Comparison of ENCODE assay signal across 8 mouse cellular contexts in the genomic region with DNA sequence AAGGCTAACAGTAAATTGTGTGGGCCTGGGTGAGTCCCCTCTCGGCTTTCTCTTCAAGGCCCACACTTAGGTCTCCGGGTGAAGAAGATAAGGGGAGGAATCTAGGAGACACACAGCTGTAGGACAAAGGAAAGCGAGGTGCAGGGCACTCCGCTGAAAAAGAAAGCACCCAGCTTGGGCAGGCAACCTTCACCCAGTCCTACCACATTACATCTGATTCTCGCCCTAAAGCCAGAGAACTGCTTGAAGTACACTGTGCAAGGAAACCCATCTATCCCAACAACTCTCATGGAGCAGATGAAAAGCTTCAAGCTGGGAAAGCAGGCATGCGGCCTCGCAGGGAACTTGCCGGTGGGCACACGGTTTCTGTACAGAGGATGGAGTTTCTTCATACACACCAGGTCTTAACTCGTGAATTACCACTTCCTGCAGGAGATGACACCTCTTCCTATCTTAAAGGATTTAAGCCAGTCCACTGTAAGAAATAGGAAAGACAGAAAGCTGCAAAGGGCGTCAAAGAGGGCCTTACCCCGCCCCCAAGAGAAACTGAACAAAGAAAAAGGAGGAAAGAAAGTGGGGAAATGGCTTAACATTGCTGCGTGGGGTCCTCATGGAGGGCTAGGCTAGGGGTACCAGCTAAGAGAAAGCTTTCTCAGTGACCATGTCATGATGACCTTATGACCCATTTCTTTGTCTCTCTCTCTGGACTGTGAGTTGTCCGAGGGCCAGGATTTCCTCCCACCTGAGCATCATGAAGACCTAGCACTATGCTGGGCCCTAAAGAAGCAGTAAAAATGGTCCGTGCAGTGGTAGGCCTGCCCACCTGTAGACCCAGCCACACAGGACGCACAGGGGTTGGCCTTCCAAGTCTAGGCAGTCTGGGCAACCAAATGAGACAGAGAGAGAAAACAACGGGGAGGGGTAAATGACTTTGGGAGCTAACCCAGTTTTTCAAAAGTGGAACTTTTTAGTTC. TPM values are rescaled to one million over a fixed set of nuclear protein-coding genes. Genes with fewer than 3 reads are reported as not detected.
A peak's percentile ranks its signal among the peaks of the same experiment; 100 is the strongest.
DNase-seq lines count a peak whose midpoint lies in the region; ATAC-seq lines count a peak whose summit lies in the region.

No protein-coding gene starts in this region.

- H3K36me3 ChIP-seq in embryonic facial prominence, embryonic 13.5 days = no peaks in the 10 kb centered on the region
- no peaks in the 10 kb centered on the region for H3K36me3 ChIP-seq in hindbrain, embryonic 12.5 days
- H3K36me3 ChIP-seq in liver, embryonic 15.5 days (replicated peaks) = no peaks in the 10 kb centered on the region

- H3K9me3 ChIP-seq in embryonic facial prominence, embryonic 13.5 days = no peaks in the 10 kb centered on the region
- H3K9me3 ChIP-seq in hindbrain, embryonic 12.5 days (replicated peaks) = no peaks in the 10 kb centered on the region
- no peaks in the 10 kb centered on the region for H3K9me3 ChIP-seq in liver, embryonic 15.5 days (replicated peaks)

- intact Hi-C loops in gastrocnemius, postnatal 36 days (cut with DNase I) = loop anchor here (1.0 to 10.0 kb wide), 2 partner anchors 174 to 286 kb away; no protein-coding TSS in a partner anchor

- H3K27ac ChIP-seq in embryonic facial prominence, embryonic 13.5 days = peak overlapping the region; percentile 100
- H3K27ac ChIP-seq in hindbrain, embryonic 12.5 days = peak overlapping the region; percentile 100
- H3K27ac ChIP-seq in liver, embryonic 15.5 days (replicated peaks) = peak overlapping the region; percentile 61

- peak overlapping the region; percentile 85 for H3K4me3 ChIP-seq in embryonic facial prominence, embryonic 13.5 days
- peak overlapping the region; percentile 93 for H3K4me3 ChIP-seq in hindbrain, embryonic 12.5 days
- H3K4me3 ChIP-seq in liver, embryonic 15.5 days (replicated peaks) = peak overlapping the region; percentile 69

- ATAC-seq in embryonic facial prominence, embryonic 13.5 days (ENCODE audit: insufficient number of reproducible peaks, insufficient read depth, low FRiP score, low TSS enrichment, low read depth) = no peak
- peak; percentile 11; the same call in 1 of the 2 replicates for ATAC-seq in hindbrain, embryonic 12.5 days (ENCODE audit: low FRiP score)
- ATAC-seq in liver, embryonic 15.5 days (ENCODE audit: insufficient read depth) = no peak

- 50% methylated on average over 17 of the region's 17 CpGs for WGBS in embryonic facial prominence, embryonic 13.5 days
- 42% methylated on average over 17 of the region's 17 CpGs for WGBS in hindbrain, embryonic 12.5 days
- WGBS in liver, embryonic 15.5 days (ENCODE audit: insufficient replicate concordance) = 37% methylated on average over 17 of the region's 17 CpGs

- peak overlapping the region; percentile 78 for H3K9ac ChIP-seq in embryonic facial prominence, embryonic 13.5 days
- peak overlapping the region; percentile 99 for H3K9ac ChIP-seq in hindbrain, embryonic 12.5 days
- peak overlapping the region; percentile 61 for H3K9ac ChIP-seq in liver, embryonic 15.5 days

- H3K4me2 ChIP-seq in embryonic facial prominence, embryonic 13.5 days = peak overlapping the region; percentile 93
- H3K4me2 ChIP-seq in hindbrain, embryonic 12.5 days (replicated peaks) = peak overlapping the region; percentile 82
- H3K4me2 ChIP-seq in liver, embryonic 15.5 days = peak overlapping the region; percentile 88

- DNase-seq in ovary, postnatal 36 days (ENCODE audit: low spot score) = peak; percentile 30
- no peak for DNase-seq in ovary, adult 18-20 months (ENCODE audit: low spot score)
- no peak for DNase-seq in retina, postnatal 1 day
- no peak for DNase-seq in T-cell, adult 2 months (ENCODE audit: low spot score)
- DNase-seq in gastrocnemius, postnatal 36 days = no peak

- H3K27me3 ChIP-seq in embryonic facial prominence, embryonic 13.5 days = no peaks in the 10 kb centered on the region
- no peaks in the 10 kb centered on the region for H3K27me3 ChIP-seq in hindbrain, embryonic 12.5 days
- H3K27me3 ChIP-seq in liver, embryonic 15.5 days = peaks cover 27% of the 10 kb centered on the region

- H3K4me1 ChIP-seq in embryonic facial prominence, embryonic 13.5 days = peaks cover 39% of the 10 kb centered on the region
- H3K4me1 ChIP-seq in hindbrain, embryonic 12.5 days = peaks cover 28% of the 10 kb centered on the region
- H3K4me1 ChIP-seq in liver, embryonic 15.5 days (replicated peaks) = peaks cover 35% of the 10 kb centered on the region

RNA-seq across cellular contexts. Expression of gene Rhob, which starts 1.1 kb away (rescaled TPM):
- 44.9 and 45.9 TPM in 2 replicates for polyA plus RNA-seq in embryonic facial prominence, embryonic 13.5 days (2015; fragmentation: Nextera tagmentation; extraction: Ambion mirVana)
- polyA plus RNA-seq in hindbrain, embryonic 12.5 days (2016; fragmentation: Nextera tagmentation; extraction: Ambion mirVana) = 75.4 and 78.3 TPM in 2 replicates
- polyA plus RNA-seq in liver, embryonic 15.5 days (2015; fragmentation: Nextera tagmentation; extraction: Ambion mirVana) = 7.5 and 8.2 TPM in 2 replicates
- 10 to 100 TPM; 50.7 to 56.4 TPM for total RNA-seq in gastrocnemius, postnatal 36 days (2021)
